Mouse (Mus musculus) retina, postnatal 1 day (tissue): ENCODE results near the gene Surf6.
"Not testable (repeated sequence)": the region's sequence is repeated elsewhere in the genome, so short reads cannot be mapped to it uniquely, and the experiment has no call there.

Source experiments
- DNase-seq: peaks from one replicate; pipeline ENCODE4 v3.0.0-alpha.2; 2012

Surf6 gene

DNA sequence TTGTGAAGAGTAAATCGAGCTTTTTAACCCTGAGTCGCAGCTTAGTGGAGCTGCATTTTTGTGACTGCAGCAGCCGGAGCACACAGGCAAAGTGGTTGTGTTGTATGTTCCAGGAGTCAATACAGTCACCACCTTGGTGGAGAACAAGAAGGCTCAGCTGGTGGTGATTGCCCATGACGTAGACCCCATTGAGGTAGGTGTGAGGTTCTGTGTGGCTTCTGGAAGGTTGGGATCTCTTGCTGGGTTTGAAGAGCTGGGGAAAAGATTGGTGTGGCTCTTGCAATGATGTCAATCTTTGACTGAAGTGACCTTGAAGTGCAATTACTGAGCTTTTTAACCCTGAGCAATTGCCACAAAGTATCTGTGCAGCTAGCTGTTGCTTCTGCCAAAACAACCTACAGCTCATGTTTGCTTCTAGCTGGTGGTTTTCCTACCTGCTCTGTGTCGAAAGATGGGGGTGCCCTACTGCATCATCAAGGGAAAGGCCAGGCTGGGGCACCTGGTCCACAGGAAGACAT lies 9.6 kb upstream of the Surf6 start:
- no peak for DNase-seq

- DNase-seq, result peak; percentile 87
Measured at GRCm38 (mm10) chr2:26910994-26911765, 8.5 kb upstream of the Surf6 start.

- DNase-seq, result peak; percentile 99
Measured at GRCm38 (mm10) chr2:26910124-26910993, 7.7 kb upstream of the Surf6 start, which contains the start of the genes Med22 and Rpl7a. Med22 (minus strand) TSS chr2:26910677. Rpl7a (plus strand) TSS chr2:26910764.

GRCm38 (mm10) chr2:26909387-26909784 lies 6.7 kb upstream of the Surf6 start:
- no peak for DNase-seq

GRCm38 (mm10) chr2:26908710-26909386 lies 6.2 kb upstream of the Surf6 start:
- DNase-seq, result no peak

DNA sequence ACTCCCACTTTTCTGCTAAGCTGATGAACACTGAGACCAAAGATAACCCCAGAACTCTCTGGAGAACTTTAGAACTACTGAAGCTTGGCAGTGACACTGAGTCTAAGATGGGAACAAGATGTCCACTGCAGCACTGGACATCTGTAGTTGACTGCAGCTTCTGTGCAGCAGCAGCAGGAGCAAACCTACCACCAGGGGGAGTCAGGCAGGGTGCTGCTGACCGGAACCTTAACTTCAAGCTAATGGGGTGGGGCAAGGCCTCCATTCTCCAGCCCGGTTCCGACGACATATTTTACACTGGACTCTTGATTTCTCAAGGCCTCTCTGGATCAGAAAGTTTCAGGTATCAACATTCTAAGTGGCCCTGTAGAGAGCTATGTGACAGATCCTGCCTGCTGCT lies 4.4 kb upstream of the Surf6 start:
- DNase-seq, result peak; percentile 64

DNA sequence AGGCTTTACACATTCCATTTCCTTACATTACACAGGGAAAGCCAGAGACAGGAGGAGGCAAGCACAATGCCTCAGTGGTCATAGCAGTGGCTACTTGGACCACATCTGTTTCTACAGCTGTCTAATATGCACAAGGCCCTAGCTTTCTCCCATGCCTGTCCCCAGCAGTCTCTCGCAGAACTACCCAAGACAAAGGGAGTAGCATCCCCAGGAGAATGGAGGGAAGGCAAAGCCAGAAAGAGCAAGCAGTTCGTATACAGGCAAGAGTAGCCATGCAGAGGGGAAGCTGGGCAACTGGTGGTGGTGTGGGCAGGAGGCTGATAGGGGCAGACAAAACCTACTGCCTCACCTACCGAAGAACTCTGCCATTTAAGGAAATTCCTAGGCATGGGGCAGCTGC lies 3.8 kb upstream of the Surf6 start:
- DNase-seq, result no peak

GRCm38 (mm10) chr2:26905936-26906335 lies 3.3 kb upstream of the Surf6 start:
- no peak for DNase-seq

DNA sequence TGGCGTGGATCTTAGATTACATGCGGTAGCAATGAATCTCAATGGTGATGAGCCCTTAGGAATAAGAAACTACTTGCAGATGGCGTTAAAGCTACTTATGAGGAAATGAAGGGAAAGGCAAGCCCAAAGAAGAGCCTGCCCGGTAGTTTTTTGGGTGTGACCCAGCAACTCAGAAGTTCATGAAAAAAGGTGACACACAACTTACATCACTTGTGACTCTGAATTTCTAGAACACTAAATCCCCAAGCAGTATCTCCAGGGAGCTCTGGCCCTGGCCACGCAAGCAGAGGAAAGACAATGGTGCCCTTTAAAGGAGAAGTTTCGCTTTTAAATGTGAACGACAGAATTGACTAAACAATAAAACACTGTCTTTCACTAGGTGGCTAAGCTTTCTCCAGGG lies 632 bp upstream of the Surf6 start:
- DNase-seq, result no peak

DNA sequence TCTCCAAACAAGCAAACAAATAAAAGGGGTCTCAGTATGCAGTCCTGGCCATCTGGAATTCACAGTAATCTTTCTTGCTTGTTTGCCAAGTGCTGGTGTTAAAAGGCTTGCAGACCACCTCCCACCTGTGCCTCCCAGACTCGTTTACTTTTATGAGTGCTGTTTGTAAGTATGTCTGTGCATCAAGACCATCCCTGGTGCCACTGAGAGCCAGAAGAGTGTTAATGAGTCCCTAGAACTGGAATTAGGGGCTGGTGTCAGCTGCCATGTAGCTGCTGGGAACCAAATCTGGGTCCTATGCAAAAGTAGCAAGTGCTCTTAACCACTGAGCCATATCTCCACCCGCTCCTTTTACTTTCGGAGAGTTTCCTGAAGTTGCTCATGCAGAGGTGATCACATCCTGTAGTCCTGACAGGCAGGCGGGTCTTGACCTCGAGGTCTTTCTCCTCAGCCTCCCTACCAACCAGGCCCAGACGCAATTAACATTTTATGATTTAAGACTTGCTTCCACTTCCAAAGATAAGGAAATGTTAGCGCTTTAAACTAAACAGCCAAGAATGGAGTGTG lies 762 bp downstream of the Surf6 start:
- peak; percentile 3 for DNase-seq

GRCm38 (mm10) chr2:26900731-26901130 lies 1.9 kb downstream of the Surf6 start:
- no peak for DNase-seq

DNA sequence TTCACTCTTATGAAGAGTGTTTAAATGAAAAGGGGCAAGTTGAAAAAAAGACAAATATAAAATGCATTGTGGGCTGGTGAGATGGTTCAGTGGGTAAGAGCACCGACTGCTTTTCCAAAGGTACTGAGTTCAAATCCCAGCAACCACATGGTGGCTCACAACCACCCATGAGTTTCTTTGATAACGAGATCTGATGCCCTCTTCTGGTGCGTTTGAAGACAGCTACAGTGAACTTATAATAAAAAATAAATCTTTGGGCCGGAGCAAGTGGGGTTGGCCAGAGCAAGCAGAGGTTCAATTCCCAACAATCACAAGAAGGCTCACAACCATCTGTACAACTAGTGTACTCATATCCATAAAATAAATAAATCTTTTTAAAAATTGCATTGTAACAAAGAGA lies 6.8 kb downstream of the Surf6 start:
- no peak for DNase-seq

DNA sequence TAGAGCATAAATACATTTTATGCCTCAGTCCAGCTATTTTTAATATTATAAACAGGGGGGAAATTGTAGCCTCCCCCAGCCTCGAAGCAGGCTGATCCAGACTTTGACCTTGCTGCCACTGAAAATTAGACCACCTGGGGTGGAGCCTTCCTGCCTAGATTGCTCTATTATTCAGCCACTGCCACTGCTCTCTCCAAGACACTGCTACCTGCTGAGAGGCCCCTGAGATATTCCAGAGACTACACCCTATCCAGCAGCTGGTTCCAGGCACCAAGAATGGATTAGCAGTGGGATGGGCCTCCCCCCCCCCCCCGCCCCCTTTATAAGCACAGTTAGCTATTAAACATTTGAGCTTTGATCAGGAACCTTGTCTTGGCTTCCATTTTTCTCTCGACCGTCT lies 16.5 kb downstream of the Surf6 start:
- DNase-seq, result not testable (repeated sequence)

GRCm38 (mm10) chr2:26885541-26885940 lies 17.1 kb downstream of the Surf6 start:
- not testable (repeated sequence) for DNase-seq

GRCm38 (mm10) chr2:26878571-26878970 lies 24.1 kb downstream of the Surf6 start:
- DNase-seq, result no peak

DNA sequence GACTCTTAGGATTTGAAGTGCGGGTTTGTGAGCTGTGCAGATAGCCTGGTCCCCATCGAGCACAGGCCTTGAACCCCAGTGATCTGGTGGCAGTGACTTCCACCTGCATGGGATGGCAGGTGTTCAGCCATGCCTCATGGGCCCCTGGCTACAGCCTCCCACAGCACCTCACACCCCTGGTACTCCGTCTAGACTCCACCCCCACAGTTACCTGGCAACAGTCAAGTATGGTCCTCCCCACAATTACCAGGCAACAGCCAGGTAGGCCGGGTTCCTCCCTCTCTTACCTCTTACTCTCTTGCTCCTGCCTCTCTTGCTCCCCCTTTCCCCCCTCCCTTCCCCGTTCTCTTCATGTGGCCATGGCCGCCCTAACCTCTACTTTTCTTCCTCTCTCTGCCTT lies 32.0 kb downstream of the Surf6 start:
- DNase-seq, result no peak

DNA sequence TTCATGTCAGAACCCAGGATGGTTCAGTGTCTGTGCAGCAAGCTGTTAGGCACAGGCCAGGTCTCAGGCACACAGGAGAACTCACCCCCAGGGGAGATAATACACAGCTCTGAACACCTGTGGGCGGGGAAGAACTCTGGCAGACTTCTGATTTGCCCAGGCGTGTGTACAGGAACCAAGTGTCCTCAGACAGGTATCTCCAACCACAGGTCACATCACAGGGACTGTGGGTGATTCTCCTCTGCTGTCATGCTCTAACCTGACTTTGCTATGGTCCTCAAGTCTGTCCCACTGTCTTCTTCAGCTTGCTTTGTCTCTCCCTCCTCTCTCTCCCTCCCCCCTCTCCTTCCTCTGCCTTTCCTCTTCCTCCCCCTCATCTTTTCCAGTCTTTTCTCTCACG lies 37.8 kb downstream of the Surf6 start, which contains the start of gene Abo:
Gene Abo (minus strand): TSS at position 101 of the 400 bp plus-strand sequence.
- DNase-seq, result no peak

GRCm38 (mm10) chr2:26862856-26863255 lies 39.8 kb downstream of the Surf6 start:
- DNase-seq, result no peak

- peak; percentile 67 for DNase-seq
Measured at GRCm38 (mm10) chr2:26847706-26848105, 55.0 kb downstream of the Surf6 start.
